Mouse (Mus musculus) stomach, postnatal 0 days (tissue): ENCODE results near the gene Gm29735.
"Not testable (repeated sequence)": the region's sequence is repeated elsewhere in the genome, so short reads cannot be mapped to it uniquely, and the experiment has no call there.

Source experiments
- CTCF ChIP-seq: IDR thresholded peaks from 2 replicates; pipeline ENCODE4 v1.5.1; 2016; ENCODE audit warnings: antibody characterized with exemption, low read depth, mild to moderate bottlenecking, moderate library complexity
- EP300 ChIP-seq: optimal IDR thresholded peaks from 2 replicates; pipeline ENCODE3; 2016; ENCODE audit warnings: antibody characterized with exemption

DNA sequence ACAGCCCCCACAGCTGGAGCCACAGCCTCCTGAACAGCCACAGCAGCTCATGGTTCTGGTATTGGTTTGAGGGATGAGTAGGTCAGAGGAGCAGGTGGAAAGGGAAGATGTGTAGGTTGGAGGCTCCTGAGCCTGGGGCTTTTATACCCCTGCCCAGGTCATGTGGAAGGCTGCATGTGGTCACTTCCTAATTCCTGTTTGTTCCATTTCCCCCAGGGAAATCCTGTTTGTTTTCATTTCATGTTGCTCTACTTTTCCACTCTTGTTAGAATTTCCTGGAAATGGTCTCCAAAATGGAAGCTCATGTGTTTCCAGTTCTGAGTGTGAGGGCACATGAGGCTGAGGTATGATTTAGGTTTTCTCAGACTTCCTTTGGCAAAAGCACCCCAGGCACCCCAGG is 8.7 kb upstream of the Gm29735 start, which contains the start of gene Gm4553:
- not testable (repeated sequence) for TF ChIP-seq CTCF, EP300
